Mouse (Mus musculus) MEL (cell line): Measurements from ENCODE around the gene Cldn12. TPM values are rescaled to one million over a fixed set of nuclear protein-coding genes. Genes with fewer than 3 reads are reported as not detected.
A peak's percentile ranks its signal among the peaks of the same experiment; 100 is the strongest.

Experiments
- DNase-seq: peaks from one replicate; pipeline ENCODE4 v3.0.0; 2011; ENCODE audit warnings: low read depth, low spot score
- H3K27ac ChIP-seq: 2 replicates; pipeline ENCODE4 v1.5.1; 2012; ENCODE audit warnings: low read depth, mild to moderate bottlenecking, control low read depth, low read length, moderate library complexity; ENCODE audit not compliant: control insufficient read depth
- H3K27me3 ChIP-seq, 2 experiments: fragments of 150-350 bp in 1 of 2; sonication (generic) in 1 of 2; 2 replicates each; pipeline ENCODE4 v1.6.1; 2012; ENCODE audit warnings: low read length in 2 of 2, mild to moderate bottlenecking in 2 of 2, improper control_type of control experiment in 1 of 2, moderate library complexity in 1 of 2; ENCODE audit not compliant: insufficient read depth in 2 of 2, control insufficient read depth in 1 of 2
- H3K36me3 ChIP-seq, 2 experiments: 2 replicates each; pipeline ENCODE4 v1.6.1; 2012 to 2014; ENCODE audit warnings: low read length in 2 of 2, improper control_type of control experiment in 1 of 2, inconsistent platforms in 1 of 2, mild to moderate bottlenecking in 1 of 2; ENCODE audit not compliant: insufficient read depth in 2 of 2, control insufficient read depth in 1 of 2
- H3K4me1 ChIP-seq, 2 experiments: fragments of 150-350 bp in 1 of 2; sonication (generic) in 1 of 2; 2 replicates each; pipeline ENCODE4 v1.6.1; 2012; ENCODE audit warnings: low read length in 2 of 2, improper control_type of control experiment in 1 of 2, mild to moderate bottlenecking in 1 of 2; ENCODE audit not compliant: insufficient read depth in 2 of 2, control insufficient read depth in 1 of 2
- H3K4me3 ChIP-seq, 2 experiments: fragments of 150-350 bp in 1 of 2; sonication (generic) in 1 of 2; 2 replicates each; pipeline ENCODE4 v1.5.1; 2012; ENCODE audit warnings: low read depth in 2 of 2, low read length in 2 of 2, mild to moderate bottlenecking in 2 of 2, moderate library complexity in 2 of 2, control low read depth in 1 of 2, improper control_type of control experiment in 1 of 2; ENCODE audit not compliant: control insufficient read depth in 1 of 2, insufficient read depth in 1 of 2
- H3K79me2 ChIP-seq: 2 replicates; pipeline ENCODE4 v1.6.1; 2012; ENCODE audit warnings: mild to moderate bottlenecking, low read length, moderate library complexity; ENCODE audit not compliant: control insufficient read depth, poor library complexity, insufficient read depth
- H3K9ac ChIP-seq: 2 replicates; pipeline ENCODE4 v1.6.1; 2012; ENCODE audit warnings: low read depth, mild to moderate bottlenecking, control low read depth, low read length, moderate library complexity; ENCODE audit not compliant: control insufficient read depth, poor library complexity, severe bottlenecking
- H3K9me3 ChIP-seq: fragments of 150-350 bp; sonication (generic); replicated peaks from 2 replicates; pipeline ENCODE4 v1.6.1; 2012; ENCODE audit warnings: mild to moderate bottlenecking, low read length, improper control_type of control experiment, moderate library complexity; ENCODE audit not compliant: insufficient read depth
- CTCF ChIP-seq, 3 experiments: IDR thresholded peaks in 2 of 3; conservative IDR thresholded peaks in 1 of 3; 2 replicates each; pipeline ENCODE4 v1.5.1; 2011 to 2012; ENCODE audit warnings: low read length in 3 of 3, low read depth in 2 of 3, mild to moderate bottlenecking in 2 of 3, improper control_type of control experiment in 1 of 3, inconsistent platforms in 1 of 3, mixed read lengths in 1 of 3, moderate library complexity in 1 of 3; ENCODE audit not compliant: control insufficient read depth in 1 of 3, insufficient read depth in 1 of 3, poor library complexity in 1 of 3, severe bottlenecking in 1 of 3
- MAX ChIP-seq: IDR thresholded peaks from 2 replicates; pipeline ENCODE4 v1.6.1; 2011; ENCODE audit warnings: low read length, improper control_type of control experiment
- MXI1 ChIP-seq: IDR thresholded peaks from 2 replicates; pipeline ENCODE4 v1.6.1; 2011; ENCODE audit warnings: mild to moderate bottlenecking, low read depth, low read length, improper control_type of control experiment
- MYB ChIP-seq: IDR thresholded peaks from 2 replicates; pipeline ENCODE4 v1.6.1; 2011; ENCODE audit warnings: mild to moderate bottlenecking, low read depth, low read length, improper control_type of control experiment
- POLR2AphosphoS5 ChIP-seq: IDR thresholded peaks from 2 replicates; pipeline ENCODE4 v1.6.1; 2012; ENCODE audit warnings: low read depth, borderline replicate concordance, mild to moderate bottlenecking, inconsistent platforms, low read length, moderate library complexity, mixed read lengths
- RAD21 ChIP-seq: IDR thresholded peaks from 2 replicates; pipeline ENCODE4 v1.6.1; 2011; ENCODE audit warnings: mild to moderate bottlenecking, low read depth, low read length, improper control_type of control experiment
- SMC3 ChIP-seq: IDR thresholded peaks from 2 replicates; pipeline ENCODE4 v1.6.1; 2011; ENCODE audit warnings: low read depth, low read length, improper control_type of control experiment
- ZC3H11A ChIP-seq: IDR thresholded peaks from 2 replicates; pipeline ENCODE4 v1.6.1; 2012; ENCODE audit warnings: low read depth, mild to moderate bottlenecking, inconsistent platforms, low read length, improper control_type of control experiment
- ZNF384 ChIP-seq: IDR thresholded peaks from 2 replicates; pipeline ENCODE4 v1.6.1; 2012; ENCODE audit warnings: low read depth, mild to moderate bottlenecking, inconsistent platforms, low read length, improper control_type of control experiment
- polyA plus RNA-seq, 2 experiments: library from polyadenylated mRNA; stranded (reverse) in 1 of 2; unstranded in 1 of 2; fragments of >175 nt in 1 of 2; fragments of >200 nt in 1 of 2; gene quantifications; 2 replicates each; pipeline versions ENCODE4 v1.2.1 to v1.2.4; 2012; ENCODE audit warnings: low replicate concordance in 2 of 2, low read depth in 1 of 2; ENCODE audit not compliant: insufficient read length in 2 of 2, insufficient read depth in 1 of 2, missing spikeins in 1 of 2
- total RNA-seq: library from RNA; depleted of rRNA; stranded (reverse); fragments of 300-350 nt; gene quantifications from 2 replicates; pipeline ENCODE4 v1.2.3, GENCODE M21; 2012

The Cldn12 gene
- total and polyA plus RNA-seq, 3 experiments = 3.2 to 4.7 TPM; not detected in 1

DNA sequence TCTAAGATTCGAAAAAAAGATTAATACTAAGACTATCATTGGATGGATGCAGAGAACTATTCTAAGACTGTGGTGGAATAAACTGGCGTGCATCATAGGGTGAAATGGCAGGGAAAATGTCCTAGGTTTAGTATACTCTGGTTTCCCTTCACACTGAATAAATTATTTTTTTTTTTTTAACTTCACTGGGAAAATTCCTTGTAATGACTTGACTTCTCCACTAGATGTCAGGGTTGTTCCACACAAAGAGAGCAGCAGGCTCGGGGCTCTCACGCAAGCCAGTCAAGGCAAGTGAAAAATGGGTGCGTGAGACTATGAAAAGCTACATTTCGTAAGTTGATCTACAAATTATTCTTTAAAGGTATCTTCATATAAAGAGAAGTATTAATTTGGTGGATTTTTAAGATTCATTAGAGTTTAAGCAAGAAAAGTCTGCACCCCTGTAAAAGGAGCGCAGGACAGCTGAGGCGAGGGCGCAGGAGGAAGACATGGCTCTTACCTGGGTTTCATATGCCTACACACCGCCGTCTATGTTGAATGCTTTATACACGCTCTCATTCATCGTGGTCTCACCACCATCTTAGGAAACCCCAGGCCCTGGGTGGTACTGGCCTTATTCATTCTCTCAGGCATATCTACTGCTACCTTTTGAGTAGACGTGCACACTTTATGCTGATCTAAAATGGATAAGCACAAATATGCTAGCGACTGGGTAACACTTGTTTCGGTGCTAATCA, 20.3 kb downstream of the Cldn12 start:
- peak; percentile 47 for DNase-seq

DNA sequence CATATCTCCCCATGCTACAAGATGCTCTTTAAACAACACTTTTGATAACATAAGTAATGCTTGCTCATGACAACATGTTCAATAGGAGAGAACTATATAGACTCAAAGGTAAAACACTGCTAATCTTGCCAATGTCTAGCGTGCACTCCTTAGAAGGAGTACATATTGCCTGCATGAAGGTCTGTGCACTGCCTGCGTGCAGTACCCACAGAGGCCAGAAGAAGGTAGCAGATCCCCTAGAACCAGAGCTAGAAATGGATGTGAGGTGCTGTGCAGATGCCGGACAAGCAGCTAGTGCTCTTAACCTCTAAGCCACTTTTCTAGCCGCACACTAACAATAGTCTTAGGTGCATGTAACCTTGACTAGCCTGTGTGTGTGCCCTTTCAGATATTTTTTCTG, 22.6 kb downstream of the Cldn12 start:
- no peaks in the 10 kb centered on the region for H3K36me3 ChIP-seq
- no peak for DNase-seq
- TF ChIP-seq CTCF (IDR thresholded peaks at IDR 0.05 in 2 of 3, conservative IDR thresholded peaks at IDR 0.05 in 1 of 3; ENCODE audit: control insufficient read depth in 1 of 3, insufficient read depth in 1 of 3, low read depth in 2 of 3, low read length in 3 of 3, poor library complexity in 1 of 3, severe bottlenecking in 1 of 3) (0 out of 6 replicates have a peak, but pooled peaks of 1 of the 3 experiments have one; percentile 4), RAD21 (no peak)
- H3K9me3 ChIP-seq = no peaks in the 10 kb centered on the region
- H3K27me3 ChIP-seq = no peaks in the 10 kb centered on the region; a peak in 1 of 4 replicates
- no peaks in the 10 kb centered on the region for H3K4me1 ChIP-seq
- H3K27ac ChIP-seq = no peak overlapping the region
- no peaks in the 10 kb centered on the region for H3K79me2 ChIP-seq
- no peak overlapping the region for H3K9ac ChIP-seq
- no peak overlapping the region for H3K4me3 ChIP-seq

More for the DNA sequence above, 20.3 kb downstream of the Cldn12 start:
- no peaks in the 10 kb centered on the region for H3K9me3 ChIP-seq
- no peak overlapping the region for H3K4me3 ChIP-seq
- no peaks in the 10 kb centered on the region for H3K36me3 ChIP-seq
- H3K27ac ChIP-seq = no peak overlapping the region
- no peaks in the 10 kb centered on the region for H3K79me2 ChIP-seq
- H3K4me1 ChIP-seq = no peaks in the 10 kb centered on the region
- no peaks in the 10 kb centered on the region; a peak in 1 of 4 replicates for H3K27me3 ChIP-seq
- no peak for TF ChIP-seq MXI1
- TF ChIP-seq CTCF (IDR thresholded peaks at IDR 0.05 in 2 of 3, conservative IDR thresholded peaks at IDR 0.05 in 1 of 3; ENCODE audit: control insufficient read depth in 1 of 3, insufficient read depth in 1 of 3, low read depth in 2 of 3, low read length in 3 of 3, poor library complexity in 1 of 3, severe bottlenecking in 1 of 3) = peak; percentile 43 to 75 (median 65)
- TF ChIP-seq ZC3H11A = peak; percentile 67
- TF ChIP-seq RAD21 = peak; percentile 88
- no peak for TF ChIP-seq MAX
- no peak for TF ChIP-seq POLR2AphosphoS5
- TF ChIP-seq ZNF384 = peak; percentile 91
- TF ChIP-seq SMC3 = peak; percentile 75
- no peak for TF ChIP-seq MYB
- no peak overlapping the region for H3K9ac ChIP-seq

DNA sequence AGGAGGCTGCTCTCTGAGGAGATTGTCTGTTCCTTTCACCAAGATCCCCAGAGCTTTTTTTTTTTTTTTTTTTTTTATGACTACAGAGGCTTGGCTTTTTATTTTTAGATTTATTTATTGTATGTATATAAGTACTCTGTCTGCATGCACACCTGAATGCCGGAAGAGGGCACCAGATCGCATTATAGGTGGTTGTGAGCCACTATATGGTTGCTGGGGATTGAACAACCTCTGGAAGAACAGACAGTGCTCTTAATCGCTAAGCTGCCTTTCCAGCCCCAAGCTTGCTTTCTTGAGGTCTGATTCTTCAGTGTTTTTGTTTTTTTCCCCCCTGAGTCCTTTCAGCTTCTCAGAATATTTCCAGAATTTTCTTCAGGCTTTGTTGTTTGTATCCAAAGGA, 28.7 kb downstream of the Cldn12 start:
- H3K27ac ChIP-seq = no peak overlapping the region
- peak; percentile 16 for DNase-seq
- no peak overlapping the region for H3K9ac ChIP-seq
- H3K36me3 ChIP-seq = no peaks in the 10 kb centered on the region
- no peak for TF ChIP-seq ZC3H11A
- TF ChIP-seq CTCF (IDR thresholded peaks at IDR 0.05 in 2 of 3, conservative IDR thresholded peaks at IDR 0.05 in 1 of 3; ENCODE audit: control insufficient read depth in 1 of 3, insufficient read depth in 1 of 3, low read depth in 2 of 3, low read length in 3 of 3, poor library complexity in 1 of 3, severe bottlenecking in 1 of 3) = 0 out of 6 replicates have a peak, but pooled peaks of 2 of the 3 experiments have one; percentile 3 to 12
- no peaks in the 10 kb centered on the region for H3K27me3 ChIP-seq
- no peaks in the 10 kb centered on the region for H3K79me2 ChIP-seq
- H3K4me1 ChIP-seq = no peaks in the 10 kb centered on the region
- no peaks in the 10 kb centered on the region for H3K9me3 ChIP-seq
- no peak overlapping the region for H3K4me3 ChIP-seq
